Comparison of ENCODE assay signal across 10 mouse cellular contexts in genomic region chr7:99813394-99813793, GRCm38 (mm10). TPM values are rescaled to one million over a fixed set of nuclear protein-coding genes. Genes with fewer than 3 reads are reported as not detected.
DNase-seq lines count a peak whose midpoint lies in the region; ATAC-seq and TF ChIP-seq lines count a peak whose summit lies in the region.
"Had no signal": no experiment of that assay in that cellular context is flagged by ENCODE, and none has a peak within 500 bp of the region (broad histone marks: within the 10 kb centered on the region; RNA-seq: fewer than 3 reads in every experiment).

No protein-coding gene starts in this region.

- TF ChIP-seq EP300 in stomach, postnatal 0 days (optimal IDR thresholded peaks at IDR 0.05): no peak

- no peaks in the 10 kb centered on the region for H3K27me3 ChIP-seq in kidney, embryonic 15.5 days
- no peaks in the 10 kb centered on the region for H3K27me3 ChIP-seq in stomach, postnatal 0 days (ENCODE audit: control insufficient read depth, insufficient read depth, low read length)
- H3K27me3 ChIP-seq: embryonic facial prominence, embryonic 13.5 days had no signal

- no peaks in the 10 kb centered on the region for H3K9me3 ChIP-seq in kidney, embryonic 15.5 days (replicated peaks)
- H3K9me3 ChIP-seq in stomach, postnatal 0 days (ENCODE audit: control insufficient read depth, low read length): no peaks in the 10 kb centered on the region
- H3K9me3 ChIP-seq: embryonic facial prominence, embryonic 13.5 days had no signal

- TF ChIP-seq CTCF in stomach, postnatal 0 days (IDR thresholded peaks at IDR 0.05; ENCODE audit: low read depth): peak; percentile 75

- no peak overlapping the region for H3K9ac ChIP-seq in kidney, embryonic 15.5 days
- no peak overlapping the region for H3K9ac ChIP-seq in stomach, postnatal 0 days (ENCODE audit: low read length)
- H3K9ac ChIP-seq: embryonic facial prominence, embryonic 13.5 days had no signal

- no peak overlapping the region for H3K4me2 ChIP-seq in kidney, embryonic 15.5 days
- H3K4me2 ChIP-seq in stomach, postnatal 0 days (replicated peaks; ENCODE audit: low read depth): no peak overlapping the region
- H3K4me2 ChIP-seq: embryonic facial prominence, embryonic 13.5 days had no signal

- no peak overlapping the region for H3K4me3 ChIP-seq in kidney, embryonic 15.5 days (replicated peaks)
- no peak overlapping the region for H3K4me3 ChIP-seq in stomach, postnatal 0 days (ENCODE audit: low read depth, low read length)
- H3K4me3 ChIP-seq: embryonic facial prominence, embryonic 13.5 days had no signal

- DNase-seq in kidney, adult 8-10 months: peak; percentile 20 to 60
- peak; percentile 54 for DNase-seq in ES-CJ7 (ENCODE audit: low read depth, low spot score)
- peak; percentile 44 for DNase-seq in adrenal gland, postnatal 25 days
- peak; percentile 61 for DNase-seq in kidney, postnatal 10 days
- DNase-seq in stomach, postnatal 0 days (ENCODE audit: low spot score): peak; percentile 61
- DNase-seq in frontal cortex, postnatal 25 days (ENCODE audit: low spot score in 2 of 2): no peak
- DNase-seq in frontal cortex, postnatal 14 days (ENCODE audit: low spot score in 2 of 2): no peak

- 92% methylated on average over 11 of the region's 11 CpGs for WGBS in kidney, embryonic 15.5 days
- WGBS in stomach, postnatal 0 days: 90% methylated on average over 11 of the region's 11 CpGs

- H3K4me1 ChIP-seq in kidney, embryonic 15.5 days: 0 out of 2 replicates have a peak, but pooled peaks cover 3% of the 10 kb centered on the region
- H3K4me1 ChIP-seq in stomach, postnatal 0 days (replicated peaks; ENCODE audit: control insufficient read depth, insufficient read depth): no peaks in the 10 kb centered on the region
- H3K4me1 ChIP-seq: embryonic facial prominence, embryonic 13.5 days had no signal

- no peak for ATAC-seq in kidney, embryonic 15.5 days (replicated peaks; ENCODE audit: low FRiP score)
- ATAC-seq in stomach, postnatal 0 days (ENCODE audit: low FRiP score, low TSS enrichment): no peak

- peaks cover 12% of the 10 kb centered on the region for H3K36me3 ChIP-seq in kidney, embryonic 15.5 days
- H3K36me3 ChIP-seq in stomach, postnatal 0 days (ENCODE audit: control insufficient read depth, insufficient read depth, low read length): peaks cover 9% of the 10 kb centered on the region

- H3K27ac ChIP-seq in kidney, embryonic 15.5 days: no peak overlapping the region
- H3K27ac ChIP-seq in stomach, postnatal 0 days (replicated peaks): no peak overlapping the region
- H3K27ac ChIP-seq: embryonic facial prominence, embryonic 13.5 days had no signal

RNA-seq across cellular contexts. Expression of gene Neu3, which starts 14.8 kb away (rescaled TPM):
- 3.0 and 3.1 TPM in 2 replicates for polyA plus RNA-seq in kidney, embryonic 15.5 days (2015; fragmentation: Nextera tagmentation; extraction: Ambion mirVana)
- total RNA-seq in adrenal gland, postnatal 25 days (2021): 1.6 and 2.7 TPM in 2 replicates
- polyA plus RNA-seq in stomach, postnatal 0 days (2015; fragmentation: Nextera tagmentation; extraction: Ambion mirVana): 4.0 and 4.4 TPM in 2 replicates

RNA-seq across cellular contexts. Expression of gene Xrra1, which starts 45.5 kb away (rescaled TPM):
- 0.21 and 0.42 TPM in 2 replicates for polyA plus RNA-seq in kidney, embryonic 15.5 days (2015; fragmentation: Nextera tagmentation; extraction: Ambion mirVana)
- 2.9 and 6.4 TPM in 2 replicates for total RNA-seq in adrenal gland, postnatal 25 days (2021)
- 0.08 and 0.27 TPM in 2 replicates for polyA plus RNA-seq in stomach, postnatal 0 days (2015; fragmentation: Nextera tagmentation; extraction: Ambion mirVana)

RNA-seq across cellular contexts. Expression of gene Spcs2, which starts 49.9 kb away (rescaled TPM):
- 384 and 410 TPM in 2 replicates for polyA plus RNA-seq in kidney, embryonic 15.5 days (2015; fragmentation: Nextera tagmentation; extraction: Ambion mirVana)
- 156 and 170 TPM in 2 replicates for total RNA-seq in adrenal gland, postnatal 25 days (2021)
- 289 and 308 TPM in 2 replicates for polyA plus RNA-seq in stomach, postnatal 0 days (2015; fragmentation: Nextera tagmentation; extraction: Ambion mirVana)

RNA-seq across cellular contexts. Expression of gene Olfr521, which starts 50.1 kb away (rescaled TPM):
- not detected in 2 replicates for polyA plus RNA-seq in kidney, embryonic 15.5 days (2015; fragmentation: Nextera tagmentation; extraction: Ambion mirVana)
- total RNA-seq in adrenal gland, postnatal 25 days (2021): not detected in 2 replicates
- polyA plus RNA-seq in stomach, postnatal 0 days (2015; fragmentation: Nextera tagmentation; extraction: Ambion mirVana): not detected in 2 replicates
- total RNA-seq: left cerebral cortex, postnatal 36 days had no signal
- polyA plus RNA-seq: embryonic facial prominence, embryonic 13.5 days had no signal

Comparison
In these comparisons a context has a peak if more than half of its experiments do, and no peak if none do; other contexts are left out.
1. DNase-seq: peak in kidney, adult 8-10 months (2 of 2), ES-CJ7 (single experiment), adrenal gland, postnatal 25 days (single experiment), kidney, postnatal 10 days (single experiment) and stomach, postnatal 0 days (single experiment); none in frontal cortex, postnatal 25 days (0 of 2) and frontal cortex, postnatal 14 days (0 of 2).